21 mouse cellular contexts compared by ENCODE assay signal in genomic region chr2:68080872-68081280, GRCm38 (mm10).
A peak's percentile ranks its signal among the peaks of the same experiment; 100 is the strongest.
DNase-seq lines count a peak whose midpoint lies in the region; ATAC-seq lines count a peak whose summit lies in the region.
"Had no signal": no experiment of that assay in that cellular context is flagged by ENCODE, and none has a peak within 500 bp of the region (broad histone marks: within the 10 kb centered on the region; RNA-seq: fewer than 3 reads in every experiment).

No protein-coding gene starts in this region.

- H3K4me2 ChIP-seq in forebrain, embryonic 14.5 days (ENCODE audit: low read length): no peak overlapping the region
- no peak overlapping the region for H3K4me2 ChIP-seq in forebrain, embryonic 12.5 days
- H3K4me2 ChIP-seq in midbrain, embryonic 12.5 days (replicated peaks): no peak overlapping the region
- no peak overlapping the region for H3K4me2 ChIP-seq in forebrain, embryonic 15.5 days (replicated peaks)
- H3K4me2 ChIP-seq: embryonic facial prominence, embryonic 15.5 days; liver, embryonic 13.5 days; lung, embryonic 14.5 days had no signal

- intact Hi-C loops in left cerebral cortex, postnatal 4 days (cut with DNase I): no loop called here

- H3K27ac ChIP-seq in forebrain, embryonic 14.5 days (ENCODE audit: low read depth, low read length): no peak overlapping the region
- H3K27ac ChIP-seq in forebrain, embryonic 12.5 days: no peak overlapping the region
- H3K27ac ChIP-seq in midbrain, embryonic 12.5 days (replicated peaks): no peak overlapping the region
- no peak overlapping the region for H3K27ac ChIP-seq in midbrain, embryonic 10.5 days (replicated peaks)
- no peak overlapping the region for H3K27ac ChIP-seq in forebrain, embryonic 15.5 days (replicated peaks)
- H3K27ac ChIP-seq: embryonic facial prominence, embryonic 15.5 days; hindbrain, postnatal 0 days; liver, embryonic 13.5 days had no signal

- H3K9ac ChIP-seq in forebrain, embryonic 14.5 days (ENCODE audit: low read length): no peak overlapping the region
- H3K9ac ChIP-seq in forebrain, embryonic 12.5 days: no peak overlapping the region
- no peak overlapping the region for H3K9ac ChIP-seq in midbrain, embryonic 12.5 days (replicated peaks)
- H3K9ac ChIP-seq in forebrain, embryonic 15.5 days (replicated peaks): no peak overlapping the region
- H3K9ac ChIP-seq: embryonic facial prominence, embryonic 15.5 days; liver, embryonic 13.5 days; lung, embryonic 14.5 days had no signal

- no peak overlapping the region for H3K4me3 ChIP-seq in forebrain, embryonic 14.5 days (ENCODE audit: low read depth, low read length)
- no peak overlapping the region for H3K4me3 ChIP-seq in forebrain, embryonic 12.5 days (replicated peaks)
- H3K4me3 ChIP-seq in midbrain, embryonic 12.5 days: no peak overlapping the region
- H3K4me3 ChIP-seq in midbrain, embryonic 10.5 days: no peak overlapping the region
- H3K4me3 ChIP-seq in forebrain, embryonic 15.5 days: no peak overlapping the region
- H3K4me3 ChIP-seq: embryonic facial prominence, embryonic 15.5 days; heart, embryonic 10.5 days; liver, embryonic 13.5 days had no signal

- H3K9me3 ChIP-seq in forebrain, embryonic 14.5 days (replicated peaks; ENCODE audit: control insufficient read depth, low read length): no peaks in the 10 kb centered on the region
- no peaks in the 10 kb centered on the region for H3K9me3 ChIP-seq in forebrain, embryonic 12.5 days
- no peaks in the 10 kb centered on the region for H3K9me3 ChIP-seq in midbrain, embryonic 12.5 days
- H3K9me3 ChIP-seq in midbrain, embryonic 10.5 days (replicated peaks): no peaks in the 10 kb centered on the region
- H3K9me3 ChIP-seq in forebrain, embryonic 15.5 days: no peaks in the 10 kb centered on the region
- H3K9me3 ChIP-seq: embryonic facial prominence, embryonic 15.5 days; heart, embryonic 10.5 days; liver, embryonic 13.5 days had no signal

- peak; percentile 34; the same call in 1 of the 2 replicates for ATAC-seq in forebrain, embryonic 14.5 days
- no peak for ATAC-seq in forebrain, embryonic 12.5 days (ENCODE audit: low FRiP score)
- peak; percentile 27; the same call in 1 of the 2 replicates for ATAC-seq in midbrain, embryonic 12.5 days (ENCODE audit: low FRiP score, low read depth)
- peak; percentile 63 for ATAC-seq in forebrain, embryonic 15.5 days (replicated peaks)
- ATAC-seq: hindbrain, postnatal 0 days; intestine, postnatal 0 days had no signal

- DNase-seq in forebrain, embryonic 14.5 days (ENCODE audit: low spot score): peak; percentile 37
- no peak for DNase-seq in midbrain, embryonic 10.5 days (ENCODE audit: low spot score)
- no peak for DNase-seq in left cerebral cortex, postnatal 4 days
- DNase-seq in testis, postnatal 10 days (ENCODE audit: low spot score): no peak
- DNase-seq: adrenal gland, adult 2 months; B cell, adult 2 months; cerebellum, adult 9-11 months; liver, embryonic 13.5 days; lung, embryonic 14.5 days; right cerebral cortex, postnatal 25 days; spleen, adult 18-20 months; thymus, postnatal 14 days had no signal

- 0 out of 2 replicates have a peak, but pooled peaks cover 2% of the 10 kb centered on the region for H3K4me1 ChIP-seq in forebrain, embryonic 14.5 days (ENCODE audit: control insufficient read depth, insufficient read depth, low read length)
- peaks cover 6% of the 10 kb centered on the region for H3K4me1 ChIP-seq in forebrain, embryonic 12.5 days
- H3K4me1 ChIP-seq in midbrain, embryonic 12.5 days: no peaks in the 10 kb centered on the region
- peaks cover 5% of the 10 kb centered on the region; the same call in 1 of the 2 replicates for H3K4me1 ChIP-seq in midbrain, embryonic 10.5 days
- H3K4me1 ChIP-seq in forebrain, embryonic 15.5 days: peaks cover 5% of the 10 kb centered on the region; the same call in 1 of the 2 replicates
- H3K4me1 ChIP-seq: embryonic facial prominence, embryonic 15.5 days; liver, embryonic 13.5 days had no signal

- no peaks in the 10 kb centered on the region for H3K27me3 ChIP-seq in forebrain, embryonic 14.5 days (replicated peaks; ENCODE audit: control insufficient read depth, insufficient read depth, low read length)
- H3K27me3 ChIP-seq in forebrain, embryonic 12.5 days: no peaks in the 10 kb centered on the region
- H3K27me3 ChIP-seq in midbrain, embryonic 12.5 days: no peaks in the 10 kb centered on the region
- H3K27me3 ChIP-seq in midbrain, embryonic 10.5 days (ENCODE audit: low read depth, poor library complexity, severe bottlenecking): no peaks in the 10 kb centered on the region
- no peaks in the 10 kb centered on the region for H3K27me3 ChIP-seq in forebrain, embryonic 15.5 days
- H3K27me3 ChIP-seq: CH12.LX; embryonic facial prominence, embryonic 15.5 days; liver, embryonic 13.5 days had no signal

- no peaks in the 10 kb centered on the region for H3K36me3 ChIP-seq in forebrain, embryonic 14.5 days (ENCODE audit: control insufficient read depth, insufficient read depth, low read length)
- H3K36me3 ChIP-seq in forebrain, embryonic 12.5 days (replicated peaks): no peaks in the 10 kb centered on the region
- no peaks in the 10 kb centered on the region for H3K36me3 ChIP-seq in midbrain, embryonic 12.5 days
- H3K36me3 ChIP-seq in midbrain, embryonic 10.5 days: no peaks in the 10 kb centered on the region
- no peaks in the 10 kb centered on the region for H3K36me3 ChIP-seq in forebrain, embryonic 15.5 days
- H3K36me3 ChIP-seq: embryonic facial prominence, embryonic 15.5 days; G1E; heart, embryonic 10.5 days; liver, embryonic 13.5 days had no signal
